Mouse (Mus musculus) thymus, adult 2 months (tissue): Measurements from ENCODE around the gene Deaf1.

Experiments used
- CTCF ChIP-seq: fragments of 200-500 bp; IDR thresholded peaks from 2 replicates; pipeline ENCODE4 v1.5.1; 2012; ENCODE audit warnings: mild to moderate bottlenecking, control low read depth, low read length, moderate library complexity, borderline replicate concordance; ENCODE audit not compliant: control insufficient read depth, poor library complexity, insufficient read depth; ENCODE audit errors: extremely low read depth
- POLR2A ChIP-seq: fragments of 200-500 bp; IDR thresholded peaks from 2 replicates; pipeline ENCODE4 v1.6.1; 2012; ENCODE audit warnings: mild to moderate bottlenecking, low read length, control low read depth, moderate library complexity; ENCODE audit not compliant: control insufficient read depth, poor library complexity, insufficient read depth; ENCODE audit errors: extremely low read depth

DNA sequence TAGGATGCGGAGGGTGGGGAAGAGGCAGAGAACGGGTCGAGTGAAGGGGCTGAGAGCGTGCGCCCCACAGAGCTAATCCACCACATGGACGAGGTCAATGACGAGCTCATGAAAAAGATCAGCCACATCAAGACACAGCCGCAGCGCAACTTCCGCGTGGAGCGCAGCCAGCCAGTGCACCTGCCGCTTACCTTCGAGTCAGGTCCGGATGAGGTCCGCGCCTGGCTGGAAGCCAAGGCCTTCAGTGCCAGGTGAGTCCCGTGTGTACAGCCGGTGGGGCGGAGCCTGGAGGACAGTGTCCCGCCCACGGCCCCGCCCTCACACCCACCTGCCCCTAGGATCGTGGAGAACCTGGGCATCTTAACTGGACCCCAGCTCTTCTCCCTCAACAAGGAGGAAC is 34.0 kb upstream of the Deaf1 start:
- TF ChIP-seq CTCF (no peak), POLR2A (no peak)
